Mouse (Mus musculus) hindbrain, embryonic 13.5 days (tissue): ENCODE results near the gene Six1. TPM values are rescaled to one million over a fixed set of nuclear protein-coding genes. Genes with fewer than 3 reads are reported as not detected.

Source experiments
- ATAC-seq: fragments of 200-750 bp; cut with Nextera tagmentation; 2 replicates; pipeline ENCODE4 v1.8.0; 2017; ENCODE audit warnings: moderate TSS enrichment; ENCODE audit not compliant: low FRiP score
- H3K27ac ChIP-seq: fragments of 300-500 bp; sonication (generic); 2 replicates; pipeline ENCODE4 v1.5.1; 2015; ENCODE audit warnings: inconsistent platforms, mild to moderate bottlenecking, moderate library complexity
- H3K27me3 ChIP-seq: fragments of 300-500 bp; sonication (generic); 2 replicates; pipeline ENCODE4 v1.6.1; 2015; ENCODE audit warnings: mild to moderate bottlenecking, inconsistent platforms
- H3K36me3 ChIP-seq: fragments of 300-500 bp; sonication (generic); 2 replicates; pipeline ENCODE4 v1.6.1; 2015; ENCODE audit warnings: mild to moderate bottlenecking, inconsistent platforms
- H3K4me1 ChIP-seq: fragments of 300-500 bp; sonication (generic); replicated peaks from 2 replicates; pipeline ENCODE4 v1.6.1; 2015; ENCODE audit warnings: inconsistent platforms
- H3K4me2 ChIP-seq: fragments of 300-500 bp; sonication (generic); 2 replicates; pipeline ENCODE4 v1.6.1; 2015; ENCODE audit warnings: inconsistent platforms, mild to moderate bottlenecking, moderate library complexity
- H3K4me3 ChIP-seq: fragments of 300-500 bp; sonication (generic); 2 replicates; pipeline ENCODE4 v1.5.1; 2015; ENCODE audit warnings: mild to moderate bottlenecking, inconsistent platforms
- H3K9ac ChIP-seq: fragments of 300-500 bp; sonication (generic); 2 replicates; pipeline ENCODE4 v1.6.1; 2015; ENCODE audit warnings: mild to moderate bottlenecking, inconsistent platforms
- H3K9me3 ChIP-seq: fragments of 300-500 bp; sonication (generic); 2 replicates; pipeline ENCODE4 v1.6.1; 2016; ENCODE audit warnings: inconsistent platforms
- WGBS: fragments of 180-500 bp; shearing (Covaris S2); methylation state at CpG from one replicate; pipeline ENCODE4 v1.1.7; 2015; 5-methylcytosine and 5-hydroxymethylcytosine counted together
- polyA plus RNA-seq: library from polyadenylated mRNA; unstranded; fragments of >200 nt; fragmentation: Nextera tagmentation; extraction: Ambion mirVana; gene quantifications from 2 replicates; pipeline ENCODE4 v1.2.1, GENCODE M21; 2015

Gene Six1
- polyA plus RNA-seq, 1 experiment from 2014 or later = 2.6 TPM

- peak overlapping the region; percentile 21; the same call in 1 of the 2 replicates for H3K4me2 ChIP-seq
- 1% methylated on average over 41 of the region's 41 CpGs for WGBS
- no peaks in the 10 kb centered on the region for H3K9me3 ChIP-seq
- ATAC-seq = no peak
- peaks cover 92% of the 10 kb centered on the region for H3K27me3 ChIP-seq
- no peak overlapping the region; the same call in 1 of the 2 replicates for H3K9ac ChIP-seq
- peak overlapping the region; percentile 16 for H3K4me3 ChIP-seq
- no peak overlapping the region for H3K27ac ChIP-seq
- no peaks in the 10 kb centered on the region for H3K36me3 ChIP-seq
- peaks cover 6% of the 10 kb centered on the region for H3K4me1 ChIP-seq
Observed at GRCm38 (mm10) chr12:73038992-73039938, 14.4 kb downstream of the Six1 start.

GRCm38 (mm10) chr12:73038441-73038991, 15.2 kb downstream of the Six1 start:
- H3K27ac ChIP-seq = no peak overlapping the region
- H3K36me3 ChIP-seq = no peaks in the 10 kb centered on the region
- WGBS = 2% methylated on average over 12 of the region's 12 CpGs
- H3K9me3 ChIP-seq = no peaks in the 10 kb centered on the region
- no peak overlapping the region for H3K4me3 ChIP-seq
- H3K4me1 ChIP-seq = peaks cover 5% of the 10 kb centered on the region; the same call in 1 of the 2 replicates
- no peak overlapping the region for H3K9ac ChIP-seq
- peaks cover 92% of the 10 kb centered on the region for H3K27me3 ChIP-seq
- ATAC-seq = no peak
- no peak overlapping the region; the same call in 1 of the 2 replicates for H3K4me2 ChIP-seq

GRCm38 (mm10) chr12:73037385-73038160, 16.1 kb downstream of the Six1 start:
- peaks cover 94% of the 10 kb centered on the region for H3K27me3 ChIP-seq
- no peak overlapping the region for H3K27ac ChIP-seq
- WGBS = 4% methylated on average over 7 of the region's 7 CpGs
- H3K4me1 ChIP-seq = peaks cover 5% of the 10 kb centered on the region; the same call in 1 of the 2 replicates
- no peak overlapping the region for H3K9ac ChIP-seq
- H3K4me2 ChIP-seq = no peak overlapping the region
- H3K36me3 ChIP-seq = no peaks in the 10 kb centered on the region
- no peak overlapping the region for H3K4me3 ChIP-seq
- ATAC-seq = no peak
- H3K9me3 ChIP-seq = no peaks in the 10 kb centered on the region

- no peak for ATAC-seq
- Histone ChIP-seq H3K36me3 (no peaks in the 10 kb centered on the region), H3K4me3 (peak overlapping the region; percentile 9; the same call in 1 of the 2 replicates), H3K9ac (no peak overlapping the region), H3K27ac (no peak overlapping the region), H3K9me3 (no peaks in the 10 kb centered on the region), H3K4me2 (peak overlapping the region; percentile 27; the same call in 1 of the 2 replicates), H3K4me1 (peaks cover 5% of the 10 kb centered on the region; the same call in 1 of the 2 replicates), H3K27me3 (peaks cover 91% of the 10 kb centered on the region)
- WGBS = 2% methylated on average over 42 of the region's 43 CpGs
Observed at GRCm38 (mm10) chr12:73034901-73035895, 18.5 kb downstream of the Six1 start.

GRCm38 (mm10) chr12:73032665-73033064, 21.0 kb downstream of the Six1 start:
- 77% methylated on average over 3 of the region's 3 CpGs for WGBS
- peaks cover 75% of the 10 kb centered on the region for H3K27me3 ChIP-seq
- H3K4me3 ChIP-seq = no peak overlapping the region
- no peak overlapping the region for H3K4me2 ChIP-seq
- peaks cover 5% of the 10 kb centered on the region; the same call in 1 of the 2 replicates for H3K4me1 ChIP-seq
- no peak overlapping the region for H3K27ac ChIP-seq
- no peaks in the 10 kb centered on the region for H3K9me3 ChIP-seq
- no peak overlapping the region for H3K9ac ChIP-seq
- no peaks in the 10 kb centered on the region for H3K36me3 ChIP-seq
- no peak for ATAC-seq

- Histone ChIP-seq H3K27me3 (peaks cover 69% of the 10 kb centered on the region), H3K36me3 (no peaks in the 10 kb centered on the region), H3K27ac (no peak overlapping the region), H3K4me2 (no peak overlapping the region), H3K4me1 (peaks cover 5% of the 10 kb centered on the region; the same call in 1 of the 2 replicates), H3K9me3 (no peaks in the 10 kb centered on the region), H3K4me3 (no peak overlapping the region), H3K9ac (no peak overlapping the region)
- WGBS = 70% methylated on average over 4 of the region's 4 CpGs
- no peak for ATAC-seq
Observed at GRCm38 (mm10) chr12:73031315-73031714, 22.4 kb downstream of the Six1 start.

- H3K9ac ChIP-seq = no peak overlapping the region
Observed at GRCm38 (mm10) chr12:73025490-73025889, 28.2 kb downstream of the Six1 start.

GRCm38 (mm10) chr12:73020941-73021340, 32.7 kb downstream of the Six1 start:
- H3K27ac ChIP-seq = no peak overlapping the region
- no peak overlapping the region for H3K4me3 ChIP-seq
- H3K9ac ChIP-seq = no peak overlapping the region
- H3K4me1 ChIP-seq = no peaks in the 10 kb centered on the region
- H3K9me3 ChIP-seq = no peaks in the 10 kb centered on the region
- ATAC-seq = no peak
- 7% methylated on average over 4 of the region's 4 CpGs for WGBS
- H3K4me2 ChIP-seq = no peak overlapping the region
- H3K27me3 ChIP-seq = peaks cover 11% of the 10 kb centered on the region; the same call in 1 of the 2 replicates
- H3K36me3 ChIP-seq = no peaks in the 10 kb centered on the region

More at GRCm38 (mm10) chr12:73025490-73025889, 28.2 kb downstream of the Six1 start:
- H3K36me3 ChIP-seq = no peaks in the 10 kb centered on the region
- no peak overlapping the region for H3K4me2 ChIP-seq
- ATAC-seq = no peak
- H3K9me3 ChIP-seq = no peaks in the 10 kb centered on the region
- 81% methylated on average over 8 of the region's 8 CpGs for WGBS
- H3K27me3 ChIP-seq = peaks cover 21% of the 10 kb centered on the region
- no peak overlapping the region for H3K27ac ChIP-seq
- no peaks in the 10 kb centered on the region for H3K4me1 ChIP-seq
- H3K4me3 ChIP-seq = no peak overlapping the region

- no peak overlapping the region for H3K4me2 ChIP-seq
- peaks cover 11% of the 10 kb centered on the region; the same call in 1 of the 2 replicates for H3K27me3 ChIP-seq
- no peak overlapping the region for H3K9ac ChIP-seq
- no peak for ATAC-seq
- no peaks in the 10 kb centered on the region for H3K4me1 ChIP-seq
- H3K27ac ChIP-seq = no peak overlapping the region
- H3K36me3 ChIP-seq = no peaks in the 10 kb centered on the region
- WGBS = 55% methylated on average over 3 of the region's 3 CpGs
- H3K9me3 ChIP-seq = no peaks in the 10 kb centered on the region
- H3K4me3 ChIP-seq = no peak overlapping the region
Observed at GRCm38 (mm10) chr12:73020422-73020821, 33.3 kb downstream of the Six1 start.

- no peak overlapping the region for H3K4me3 ChIP-seq
- no peak overlapping the region for H3K4me2 ChIP-seq
- no peaks in the 10 kb centered on the region for H3K9me3 ChIP-seq
- H3K27ac ChIP-seq = no peak overlapping the region
- no peak overlapping the region for H3K9ac ChIP-seq
- H3K4me1 ChIP-seq = no peaks in the 10 kb centered on the region
- H3K36me3 ChIP-seq = no peaks in the 10 kb centered on the region
- no peak for ATAC-seq
- peaks cover 11% of the 10 kb centered on the region; the same call in 1 of the 2 replicates for H3K27me3 ChIP-seq
- 78% methylated on average over 4 of the region's 4 CpGs for WGBS
Observed at GRCm38 (mm10) chr12:73018838-73019237, 34.8 kb downstream of the Six1 start.

GRCm38 (mm10) chr12:73016171-73016570, 37.5 kb downstream of the Six1 start:
- Histone ChIP-seq H3K9me3 (no peaks in the 10 kb centered on the region), H3K9ac (no peak overlapping the region), H3K4me2 (no peak overlapping the region), H3K4me1 (no peaks in the 10 kb centered on the region), H3K4me3 (no peak overlapping the region), H3K36me3 (no peaks in the 10 kb centered on the region), H3K27ac (no peak overlapping the region), H3K27me3 (0 out of 2 replicates have a peak, but pooled peaks cover 7% of the 10 kb centered on the region)
- ATAC-seq = no peak
- 90% methylated on average over 4 of the region's 4 CpGs for WGBS
